Mouse (Mus musculus) spleen, adult 2 months (tissue): ENCODE results near the gene Antxr1.

Experiments
- CTCF ChIP-seq: fragments of 200-500 bp; IDR thresholded peaks from 2 replicates; pipeline ENCODE4 v1.5.1; 2011; ENCODE audit warnings: mild to moderate bottlenecking, inconsistent platforms; ENCODE audit not compliant: insufficient read depth, insufficient read length, insufficient replicate concordance; ENCODE audit errors: extremely low read depth
- POLR2A ChIP-seq: fragments of 200-500 bp; IDR thresholded peaks from 2 replicates; pipeline ENCODE4 v1.6.1; 2011; ENCODE audit warnings: low read depth, low read length, inconsistent platforms

- TF ChIP-seq CTCF (no peak), POLR2A (no peak)
Observed at GRCm38 (mm10) chr6:87273791-87274190, 61.8 kb downstream of the Antxr1 start.
